Mouse (Mus musculus) embryonic facial prominence, embryonic 12.5 days (tissue): Measurements from ENCODE around the gene Mydgf. TPM values are rescaled to one million over a fixed set of nuclear protein-coding genes. Genes with fewer than 3 reads are reported as not detected.

Experiments
- ATAC-seq: fragments of 200-750 bp; cut with Nextera tagmentation; 2 replicates; pipeline ENCODE4 v1.8.0; 2017; ENCODE audit not compliant: insufficient number of reproducible peaks, insufficient read depth, low FRiP score, low TSS enrichment
- H3K27ac ChIP-seq: fragments of 300-500 bp; sonication (generic); 2 replicates; pipeline ENCODE4 v1.5.1; 2016; ENCODE audit warnings: mild to moderate bottlenecking
- H3K27me3 ChIP-seq: fragments of 300-500 bp; sonication (generic); 2 replicates; pipeline ENCODE4 v1.6.1; 2016; ENCODE audit warnings: mild to moderate bottlenecking, moderate library complexity
- H3K36me3 ChIP-seq: fragments of 300-500 bp; sonication (generic); 2 replicates; pipeline ENCODE4 v1.6.1; 2016; ENCODE audit warnings: mild to moderate bottlenecking
- H3K4me1 ChIP-seq: fragments of 300-500 bp; sonication (generic); 2 replicates; pipeline ENCODE4 v1.6.1; 2016
- H3K4me2 ChIP-seq: fragments of 300-500 bp; sonication (generic); replicated peaks from 2 replicates; pipeline ENCODE4 v1.6.1; 2016; ENCODE audit warnings: mild to moderate bottlenecking, moderate library complexity
- H3K4me3 ChIP-seq: fragments of 300-500 bp; sonication (generic); 2 replicates; pipeline ENCODE4 v1.5.1; 2016; ENCODE audit warnings: mild to moderate bottlenecking
- H3K9ac ChIP-seq: fragments of 300-500 bp; sonication (generic); 2 replicates; pipeline ENCODE4 v1.6.1; 2016; ENCODE audit warnings: mild to moderate bottlenecking, moderate library complexity
- H3K9me3 ChIP-seq: fragments of 300-500 bp; sonication (generic); 2 replicates; pipeline ENCODE4 v1.6.1; 2016; ENCODE audit warnings: mild to moderate bottlenecking, moderate library complexity
- whole genome bisulfite sequencing: fragments of 180-500 bp; shearing (Covaris S2); methylation state at CpG from one replicate; pipeline ENCODE4 v1.1.7; 2016; 5-methylcytosine and 5-hydroxymethylcytosine counted together
- polyA plus RNA-seq: library from polyadenylated mRNA; unstranded; fragments of >200 nt; fragmentation: Nextera tagmentation; extraction: Ambion mirVana; gene quantifications from 2 replicates; pipeline ENCODE4 v1.2.1, GENCODE M21; 2016

The Mydgf gene
- polyA plus RNA-seq, 1 experiment from 2014 or later: 71.0 TPM

- Histone ChIP-seq H3K4me2 (no peak overlapping the region; the same call in 1 of the 2 replicates), H3K9ac (no peak overlapping the region), H3K27ac (peak overlapping the region; percentile 81), H3K27me3 (no peaks in the 10 kb centered on the region), H3K4me3 (no peak overlapping the region), H3K9me3 (no peaks in the 10 kb centered on the region), H3K36me3 (peaks cover 58% of the 10 kb centered on the region), H3K4me1 (peaks cover 23% of the 10 kb centered on the region)
- 34% methylated on average over 11 of the region's 11 CpGs for WGBS
- 0 out of 2 replicates have a peak, but pooled peaks have one; percentile 2 for ATAC-seq
Measured at GRCm38 (mm10) chr17:56185281-56186141, 1.8 kb upstream of the Mydgf start.

- 2% methylated on average over 14 of the region's 14 CpGs for WGBS
- Histone ChIP-seq H3K9ac (peak overlapping the region; percentile 71), H3K9me3 (no peaks in the 10 kb centered on the region), H3K4me3 (peak overlapping the region; percentile 83), H3K4me2 (peak overlapping the region; percentile 91), H3K27ac (peak overlapping the region; percentile 61), H3K4me1 (peaks cover 23% of the 10 kb centered on the region), H3K27me3 (no peaks in the 10 kb centered on the region), H3K36me3 (peaks cover 54% of the 10 kb centered on the region)
- ATAC-seq: 0 out of 2 replicates have a peak, but pooled peaks have one; percentile 25
Measured at GRCm38 (mm10) chr17:56182975-56183657, 604 bp downstream of the Mydgf start.

GRCm38 (mm10) chr17:56175416-56175815 is 8.3 kb downstream of the Mydgf start:
- Histone ChIP-seq H3K4me2 (no peak overlapping the region), H3K36me3 (peaks cover 70% of the 10 kb centered on the region), H3K9ac (no peak overlapping the region), H3K27me3 (no peaks in the 10 kb centered on the region), H3K4me1 (0 out of 2 replicates have a peak, but pooled peaks cover 3% of the 10 kb centered on the region), H3K27ac (no peak overlapping the region), H3K4me3 (no peak overlapping the region), H3K9me3 (no peaks in the 10 kb centered on the region)
- 95% methylated on average over 3 of the region's 3 CpGs for WGBS
- no peak for ATAC-seq

GRCm38 (mm10) chr17:56173401-56174046 is 10.2 kb downstream of the Mydgf start:
- 56% methylated on average over 10 of the region's 10 CpGs for WGBS
- no peak overlapping the region for H3K9ac ChIP-seq
- H3K27ac ChIP-seq: no peak overlapping the region
- H3K4me3 ChIP-seq: no peak overlapping the region
- H3K4me2 ChIP-seq: no peak overlapping the region
- no peaks in the 10 kb centered on the region for H3K9me3 ChIP-seq
- H3K4me1 ChIP-seq: 0 out of 2 replicates have a peak, but pooled peaks cover 3% of the 10 kb centered on the region
- no peaks in the 10 kb centered on the region for H3K27me3 ChIP-seq
- H3K36me3 ChIP-seq: peaks cover 54% of the 10 kb centered on the region
- no peak for ATAC-seq

GRCm38 (mm10) chr17:56171881-56172280 is 11.8 kb downstream of the Mydgf start:
- 0 out of 2 replicates have a peak, but pooled peaks cover 3% of the 10 kb centered on the region for H3K4me1 ChIP-seq
- H3K27me3 ChIP-seq: no peaks in the 10 kb centered on the region
- H3K9ac ChIP-seq: no peak overlapping the region
- no peaks in the 10 kb centered on the region for H3K9me3 ChIP-seq
- H3K27ac ChIP-seq: no peak overlapping the region
- H3K36me3 ChIP-seq: peaks cover 38% of the 10 kb centered on the region
- ATAC-seq: no peak
- H3K4me3 ChIP-seq: no peak overlapping the region
- WGBS: 92% methylated on average over 17 of the region's 17 CpGs
- no peak overlapping the region for H3K4me2 ChIP-seq

GRCm38 (mm10) chr17:56171456-56171855 is 12.3 kb downstream of the Mydgf start:
- no peak overlapping the region for H3K4me2 ChIP-seq
- H3K4me1 ChIP-seq: 0 out of 2 replicates have a peak, but pooled peaks cover 3% of the 10 kb centered on the region
- H3K9me3 ChIP-seq: no peaks in the 10 kb centered on the region
- H3K36me3 ChIP-seq: peaks cover 34% of the 10 kb centered on the region
- no peaks in the 10 kb centered on the region for H3K27me3 ChIP-seq
- no peak overlapping the region for H3K4me3 ChIP-seq
- ATAC-seq: no peak
- WGBS: 88% methylated on average over 9 of the region's 9 CpGs
- no peak overlapping the region for H3K9ac ChIP-seq
- no peak overlapping the region for H3K27ac ChIP-seq

- H3K27ac ChIP-seq: peak overlapping the region; percentile 13; the same call in 1 of the 2 replicates
- H3K27me3 ChIP-seq: no peaks in the 10 kb centered on the region
- no peak overlapping the region for H3K4me2 ChIP-seq
- H3K36me3 ChIP-seq: peaks cover 28% of the 10 kb centered on the region; the same call in 1 of the 2 replicates
- WGBS: 28% methylated on average over 10 of the region's 10 CpGs
- no peaks in the 10 kb centered on the region for H3K9me3 ChIP-seq
- no peak overlapping the region for H3K4me3 ChIP-seq
- no peak for ATAC-seq
- H3K4me1 ChIP-seq: 0 out of 2 replicates have a peak, but pooled peaks cover 3% of the 10 kb centered on the region
- no peak overlapping the region for H3K9ac ChIP-seq
Measured at GRCm38 (mm10) chr17:56170636-56171035, 13.1 kb downstream of the Mydgf start.

GRCm38 (mm10) chr17:56169830-56170229 is 13.9 kb downstream of the Mydgf start:
- 49% methylated on average over 6 of the region's 6 CpGs for WGBS
- Histone ChIP-seq H3K9me3 (no peaks in the 10 kb centered on the region), H3K27ac (no peak overlapping the region; the same call in 1 of the 2 replicates), H3K4me2 (no peak overlapping the region), H3K4me3 (no peak overlapping the region), H3K4me1 (0 out of 2 replicates have a peak, but pooled peaks cover 3% of the 10 kb centered on the region), H3K27me3 (no peaks in the 10 kb centered on the region), H3K9ac (no peak overlapping the region), H3K36me3 (peaks cover 21% of the 10 kb centered on the region; the same call in 1 of the 2 replicates)
- no peak for ATAC-seq

GRCm38 (mm10) chr17:56165671-56166070 is 18.0 kb downstream of the Mydgf start:
- H3K4me3 ChIP-seq: no peak overlapping the region
- no peaks in the 10 kb centered on the region for H3K36me3 ChIP-seq
- H3K4me2 ChIP-seq: no peak overlapping the region
- no peaks in the 10 kb centered on the region for H3K9me3 ChIP-seq
- ATAC-seq: no peak
- H3K4me1 ChIP-seq: peaks cover 14% of the 10 kb centered on the region; the same call in 1 of the 2 replicates
- no peak overlapping the region for H3K9ac ChIP-seq
- no peak overlapping the region for H3K27ac ChIP-seq
- WGBS: 69% methylated on average over 11 of the region's 11 CpGs
- H3K27me3 ChIP-seq: 0 out of 2 replicates have a peak, but pooled peaks cover 3% of the 10 kb centered on the region

- no peak overlapping the region for H3K9ac ChIP-seq
- peaks cover 12% of the 10 kb centered on the region; the same call in 1 of the 2 replicates for H3K4me1 ChIP-seq
- no peak overlapping the region for H3K4me2 ChIP-seq
- H3K27me3 ChIP-seq: 0 out of 2 replicates have a peak, but pooled peaks cover 6% of the 10 kb centered on the region
- no peak overlapping the region for H3K27ac ChIP-seq
- H3K36me3 ChIP-seq: no peaks in the 10 kb centered on the region
- H3K9me3 ChIP-seq: no peaks in the 10 kb centered on the region
- H3K4me3 ChIP-seq: no peak overlapping the region
- whole genome bisulfite sequencing: 78% methylated on average over 3 of the region's 3 CpGs
- ATAC-seq: no peak
Measured at GRCm38 (mm10) chr17:56164510-56164909, 19.2 kb downstream of the Mydgf start.

GRCm38 (mm10) chr17:56163523-56164102 is 20.1 kb downstream of the Mydgf start:
- Histone ChIP-seq H3K27ac (no peak overlapping the region), H3K9ac (no peak overlapping the region), H3K9me3 (no peaks in the 10 kb centered on the region), H3K4me2 (peak overlapping the region; percentile 66), H3K36me3 (no peaks in the 10 kb centered on the region), H3K27me3 (0 out of 2 replicates have a peak, but pooled peaks cover 6% of the 10 kb centered on the region), H3K4me3 (peak overlapping the region; percentile 40; the same call in 1 of the 2 replicates), H3K4me1 (peaks cover 12% of the 10 kb centered on the region; the same call in 1 of the 2 replicates)
- WGBS: 78% methylated on average over 6 of the region's 6 CpGs
- ATAC-seq: no peak
